Mouse (Mus musculus): ENCODE results near the gene Lmtk3.

Gene Lmtk3

GRCm38 (mm10) chr7:45783511-45784091, at the start of gene Lmtk3:
TSS of gene Lmtk3 (plus strand) at chr7:45783738.
- DNase-seq (ENCODE audit: low read depth, low spot score): peak; percentile 73

DNA sequence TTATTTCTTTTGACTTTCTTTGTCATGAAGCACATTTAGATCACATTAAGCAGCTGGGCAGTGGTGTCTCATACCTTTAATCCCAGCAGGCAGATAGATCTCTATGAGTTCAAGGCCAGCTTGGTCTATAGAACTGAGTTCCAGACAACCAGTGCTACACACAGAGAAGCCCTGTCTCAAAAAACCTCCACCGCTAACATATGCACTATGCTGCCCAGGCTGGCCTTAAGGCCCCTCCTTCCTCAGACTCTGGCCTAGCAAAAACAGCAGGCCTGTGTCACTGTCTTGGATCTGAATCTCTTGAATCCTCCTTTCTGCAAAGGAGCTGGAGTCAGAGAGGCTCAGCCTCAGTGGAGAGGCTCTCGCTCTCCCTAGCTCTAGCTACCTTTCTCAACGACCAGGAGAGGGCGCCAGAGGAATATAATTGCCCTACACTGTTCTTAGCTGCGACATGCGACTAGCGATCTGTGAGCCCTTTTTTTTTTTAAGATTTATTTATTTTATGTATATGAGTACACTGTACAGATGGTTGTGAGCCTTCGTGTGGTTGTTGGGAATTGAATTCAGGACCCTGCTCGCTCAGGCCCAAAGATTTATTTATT, 44.3 kb upstream of the Lmtk3 start:
- DNase-seq (ENCODE audit: low read depth, low spot score): peak; percentile 90

- DNase-seq (ENCODE audit: low read depth, low spot score): no peak
These were observed 43.7 kb upstream of the Lmtk3 start for GRCm38 (mm10) chr7:45739820-45740219.

- DNase-seq (ENCODE audit: low read depth, low spot score): no peak
These were observed 42.2 kb upstream of the Lmtk3 start for GRCm38 (mm10) chr7:45741308-45741707.

GRCm38 (mm10) chr7:45741777-45742176, 41.8 kb upstream of the Lmtk3 start:
- no peak for DNase-seq (ENCODE audit: low read depth, low spot score)

GRCm38 (mm10) chr7:45742338-45742737, 41.2 kb upstream of the Lmtk3 start:
- no peak for DNase-seq (ENCODE audit: low read depth, low spot score)

GRCm38 (mm10) chr7:45744387-45744786, 39.2 kb upstream of the Lmtk3 start:
- peak; percentile 85 for DNase-seq (ENCODE audit: low read depth, low spot score)

GRCm38 (mm10) chr7:45746518-45746917, 37.0 kb upstream of the Lmtk3 start:
- no peak for DNase-seq (ENCODE audit: low read depth, low spot score)

- DNase-seq (ENCODE audit: low read depth, low spot score): no peak
These were observed 36.1 kb upstream of the Lmtk3 start for GRCm38 (mm10) chr7:45747450-45747849.

- DNase-seq (ENCODE audit: low read depth, low spot score): no peak
These were observed 35.4 kb upstream of the Lmtk3 start for GRCm38 (mm10) chr7:45748110-45748509.

- DNase-seq (ENCODE audit: low read depth, low spot score): no peak
These were observed 34.1 kb upstream of the Lmtk3 start for GRCm38 (mm10) chr7:45749401-45749800.

- DNase-seq (ENCODE audit: low read depth, low spot score): no peak
These were observed 33.4 kb upstream of the Lmtk3 start for GRCm38 (mm10) chr7:45750162-45750561.

- no peak for DNase-seq (ENCODE audit: low read depth, low spot score)
These were observed 27.8 kb upstream of the Lmtk3 start for GRCm38 (mm10) chr7:45755703-45756102.

- DNase-seq (ENCODE audit: low read depth, low spot score): no peak
These were observed 24.1 kb upstream of the Lmtk3 start for GRCm38 (mm10) chr7:45759400-45759799.

DNA sequence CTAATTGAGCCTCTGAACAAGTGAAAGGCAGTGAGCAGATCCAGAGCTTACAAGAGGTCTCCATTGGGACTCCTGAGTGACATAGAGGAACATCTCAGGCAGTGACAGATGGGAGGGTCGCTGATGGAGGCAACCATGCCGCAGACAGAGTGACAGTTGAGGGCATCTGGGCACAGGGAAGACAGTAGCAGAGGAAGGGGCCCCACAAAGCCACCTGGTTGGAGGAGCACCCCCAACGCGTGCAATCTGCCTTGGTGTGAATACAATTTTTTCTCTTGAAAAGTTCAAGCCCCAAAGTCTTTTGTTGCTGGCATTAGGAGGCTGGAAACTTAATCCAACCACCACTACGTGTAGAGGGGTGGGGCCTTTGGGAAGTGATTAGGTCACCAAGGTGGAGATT, 23.4 kb upstream of the Lmtk3 start:
- no peak for DNase-seq (ENCODE audit: low read depth, low spot score)

GRCm38 (mm10) chr7:45765995-45766394, 17.5 kb upstream of the Lmtk3 start:
- no peak for DNase-seq (ENCODE audit: low read depth, low spot score)

DNA sequence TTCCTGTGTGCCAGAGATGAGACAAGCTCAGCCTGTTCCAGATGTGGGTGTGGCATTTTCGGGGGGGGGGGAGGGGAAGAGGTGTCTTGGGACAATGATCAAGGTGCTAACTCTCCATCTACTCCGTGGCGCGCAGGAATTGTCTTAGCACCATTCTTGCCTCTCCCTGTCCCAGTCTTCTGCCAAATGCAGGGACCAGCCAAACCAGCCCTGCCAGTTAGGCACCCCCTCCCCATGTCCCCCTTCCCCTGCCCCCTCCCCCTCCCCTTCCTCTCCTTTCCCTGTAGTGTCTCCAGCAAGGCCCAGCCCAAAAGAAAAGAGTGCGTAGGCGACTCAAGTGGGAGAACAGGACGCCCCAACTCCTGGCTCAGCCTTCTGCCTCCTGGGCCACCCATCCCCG, 16.8 kb upstream of the Lmtk3 start:
- no peak for DNase-seq (ENCODE audit: low read depth, low spot score)

DNA sequence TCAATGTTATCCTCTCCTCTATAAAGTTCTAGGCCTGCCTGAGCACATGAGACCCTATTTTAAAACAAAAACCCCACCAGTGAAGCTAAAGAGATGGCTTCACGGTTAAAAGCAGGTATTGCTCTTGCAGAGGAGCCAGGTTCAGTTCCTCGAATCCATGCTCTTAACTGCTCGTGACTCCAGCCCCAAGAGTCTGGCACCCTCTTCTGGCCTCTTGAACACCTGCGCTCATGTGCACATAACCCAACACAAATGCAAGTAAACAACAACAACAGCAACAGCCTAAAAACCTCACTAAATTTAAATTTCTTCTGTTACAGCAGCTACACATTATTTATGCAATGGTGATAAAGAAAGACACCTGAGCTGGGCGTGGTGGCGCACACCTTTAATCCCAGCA, 16.0 kb upstream of the Lmtk3 start:
- no peak for DNase-seq (ENCODE audit: low read depth, low spot score)

DNA sequence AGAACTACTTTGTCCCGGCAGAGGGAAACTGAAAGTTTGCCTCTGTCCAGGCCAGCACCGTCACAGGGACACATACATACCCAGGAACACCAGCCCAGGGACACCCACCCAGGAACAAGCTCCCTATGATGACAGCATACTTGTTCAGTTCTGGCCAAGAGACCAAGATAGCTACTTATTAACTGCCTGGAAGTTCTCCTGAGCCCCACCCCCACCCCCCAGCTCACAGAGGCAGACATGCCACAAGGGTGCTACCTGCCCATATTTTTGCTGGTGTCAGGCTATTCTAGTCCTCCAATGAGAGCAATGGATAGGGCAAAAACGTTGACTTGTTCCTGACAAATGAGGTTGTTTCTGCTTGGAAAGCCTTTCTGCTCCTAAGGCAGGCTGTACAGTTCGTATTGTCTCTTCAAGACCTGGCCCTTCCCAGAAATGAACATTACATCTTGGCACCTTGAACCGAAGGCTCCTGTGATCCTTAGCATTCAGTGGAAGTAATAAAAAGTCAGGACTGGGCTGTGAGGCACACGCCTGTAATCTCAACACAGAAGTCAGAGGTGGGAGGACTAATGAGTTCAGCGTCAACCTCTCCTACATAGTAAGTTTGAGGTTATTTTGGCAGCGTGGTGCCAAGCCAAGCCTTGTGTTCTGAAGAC, 13.0 kb upstream of the Lmtk3 start:
- DNase-seq (ENCODE audit: low read depth, low spot score): no peak

GRCm38 (mm10) chr7:45771101-45771500, 12.4 kb upstream of the Lmtk3 start:
- no peak for DNase-seq (ENCODE audit: low read depth, low spot score)

GRCm38 (mm10) chr7:45775237-45775636, 8.3 kb upstream of the Lmtk3 start:
- DNase-seq (ENCODE audit: low read depth, low spot score): no peak

- DNase-seq (ENCODE audit: low read depth, low spot score): no peak
These were observed 4.4 kb upstream of the Lmtk3 start for GRCm38 (mm10) chr7:45779081-45779641.

DNA sequence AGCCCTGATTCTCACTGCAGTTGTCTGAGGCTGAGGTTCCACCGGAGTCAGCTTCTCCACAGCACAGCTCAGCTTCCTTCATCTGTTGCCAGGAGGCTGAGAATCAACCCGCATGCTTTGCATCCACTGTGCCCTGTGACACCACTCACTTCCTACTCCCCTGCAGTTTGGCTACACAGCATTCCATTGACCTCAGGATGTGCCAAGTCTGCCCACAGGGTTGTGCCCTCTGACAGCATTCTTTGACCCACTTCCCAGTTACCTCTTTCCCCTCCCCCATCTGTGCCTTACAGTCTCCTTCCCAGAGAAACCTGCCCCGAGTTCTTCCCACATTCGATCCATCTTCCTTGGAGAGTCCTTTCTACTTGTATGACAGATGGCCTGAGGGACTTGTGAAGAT, 1.3 kb upstream of the Lmtk3 start:
- DNase-seq (ENCODE audit: low read depth, low spot score): no peak

Data from mesoderm, embryonic 11.5 days (tissue).